In genomic region chr7:110123844-110124555, GRCm38 (mm10) we compare ENCODE assay signal across 8 mouse cellular contexts. TPM values are rescaled to one million over a fixed set of nuclear protein-coding genes. Genes with fewer than 3 reads are reported as not detected.
A peak's percentile ranks its signal among the peaks of the same experiment; 100 is the strongest.
DNase-seq lines count a peak whose midpoint lies in the region; ATAC-seq and TF ChIP-seq lines count a peak whose summit lies in the region.

No protein-coding gene starts in this region.

- no peak for DNase-seq in layer of hippocampus, adult 2 months (ENCODE audit: low spot score in 2 of 2)
- no peak for DNase-seq in layer of hippocampus, postnatal 36 days
- DNase-seq in embryonic facial prominence, embryonic 14.5 days (ENCODE audit: low spot score), result peak; percentile 18
- DNase-seq in embryo, embryonic 10.5 days (ENCODE audit: low spot score), result no peak
- no peak for DNase-seq in layer of hippocampus, postnatal 10 days (ENCODE audit: low spot score in 2 of 2)

- peak overlapping the region; percentile 79 for H3K9ac ChIP-seq in embryonic facial prominence, embryonic 14.5 days (ENCODE audit: low read depth, low read length)
- H3K9ac ChIP-seq in hindbrain, embryonic 13.5 days, result no peak overlapping the region
- H3K9ac ChIP-seq in liver, embryonic 15.5 days, result peak overlapping the region; percentile 89
- no peak overlapping the region for H3K9ac ChIP-seq in neural tube, embryonic 15.5 days (replicated peaks)

- peak overlapping the region; percentile 88 for H3K4me3 ChIP-seq in layer of hippocampus, adult 2 months
- H3K4me3 ChIP-seq in embryonic facial prominence, embryonic 14.5 days (ENCODE audit: low read depth, low read length), result peak overlapping the region; percentile 95
- H3K4me3 ChIP-seq in hindbrain, embryonic 13.5 days, result peak overlapping the region; percentile 89
- peak overlapping the region; percentile 99 for H3K4me3 ChIP-seq in liver, embryonic 15.5 days (replicated peaks)
- H3K4me3 ChIP-seq in neural tube, embryonic 15.5 days (replicated peaks), result peak overlapping the region; percentile 91

- H3K27me3 ChIP-seq in embryonic facial prominence, embryonic 14.5 days (replicated peaks; ENCODE audit: control insufficient read depth, insufficient read depth, low read length), result no peaks in the 10 kb centered on the region
- H3K27me3 ChIP-seq in hindbrain, embryonic 13.5 days, result no peaks in the 10 kb centered on the region
- H3K27me3 ChIP-seq in liver, embryonic 15.5 days, result no peaks in the 10 kb centered on the region
- no peaks in the 10 kb centered on the region for H3K27me3 ChIP-seq in neural tube, embryonic 15.5 days (replicated peaks)

- H3K36me3 ChIP-seq in embryonic facial prominence, embryonic 14.5 days (ENCODE audit: control insufficient read depth, insufficient read depth, low read length), result peaks cover 25% of the 10 kb centered on the region
- no peaks in the 10 kb centered on the region for H3K36me3 ChIP-seq in hindbrain, embryonic 13.5 days
- peaks cover 27% of the 10 kb centered on the region for H3K36me3 ChIP-seq in liver, embryonic 15.5 days (replicated peaks)
- no peaks in the 10 kb centered on the region for H3K36me3 ChIP-seq in neural tube, embryonic 15.5 days

- H3K4me2 ChIP-seq in embryonic facial prominence, embryonic 14.5 days (ENCODE audit: low read depth, low read length), result peak overlapping the region; percentile 86
- peak overlapping the region; percentile 73 for H3K4me2 ChIP-seq in hindbrain, embryonic 13.5 days
- H3K4me2 ChIP-seq in liver, embryonic 15.5 days, result peak overlapping the region; percentile 85
- H3K4me2 ChIP-seq in neural tube, embryonic 15.5 days, result peak overlapping the region; percentile 92

- no peak for ATAC-seq in embryonic facial prominence, embryonic 14.5 days (ENCODE audit: low read depth)
- ATAC-seq in hindbrain, embryonic 13.5 days (ENCODE audit: low FRiP score), result no peak
- no peak for ATAC-seq in liver, embryonic 15.5 days (ENCODE audit: insufficient read depth)
- ATAC-seq in neural tube, embryonic 15.5 days (ENCODE audit: low FRiP score), result no peak

- 47% methylated on average over 12 of the region's 12 CpGs for WGBS in embryonic facial prominence, embryonic 14.5 days
- 51% methylated on average over 12 of the region's 12 CpGs for WGBS in hindbrain, embryonic 13.5 days
- WGBS in liver, embryonic 15.5 days (ENCODE audit: insufficient replicate concordance), result 23% methylated on average over 12 of the region's 12 CpGs
- 56% methylated on average over 12 of the region's 12 CpGs for WGBS in neural tube, embryonic 15.5 days

- no peak for TF ChIP-seq CTCF in layer of hippocampus, adult 2 months (conservative IDR thresholded peaks at IDR 0.05)

- H3K4me1 ChIP-seq in embryonic facial prominence, embryonic 14.5 days (ENCODE audit: control insufficient read depth, insufficient read depth, low read length), result peaks cover 13% of the 10 kb centered on the region; the same call in 1 of the 2 replicates
- H3K4me1 ChIP-seq in hindbrain, embryonic 13.5 days (replicated peaks), result peaks cover 12% of the 10 kb centered on the region
- H3K4me1 ChIP-seq in liver, embryonic 15.5 days (replicated peaks), result peaks cover 28% of the 10 kb centered on the region
- peaks cover 12% of the 10 kb centered on the region for H3K4me1 ChIP-seq in neural tube, embryonic 15.5 days

- peak overlapping the region; percentile 92; the same call in 1 of the 2 replicates for H3K27ac ChIP-seq in layer of hippocampus, adult 2 months
- 0 out of 2 replicates have a peak overlapping the region, but pooled peaks have one; percentile 93 for H3K27ac ChIP-seq in embryonic facial prominence, embryonic 14.5 days (replicated peaks; ENCODE audit: low read depth, low read length)
- H3K27ac ChIP-seq in hindbrain, embryonic 13.5 days, result no peak overlapping the region
- peak overlapping the region; percentile 93 for H3K27ac ChIP-seq in liver, embryonic 15.5 days (replicated peaks)
- H3K27ac ChIP-seq in neural tube, embryonic 15.5 days (replicated peaks), result no peak overlapping the region

- no peaks in the 10 kb centered on the region for H3K9me3 ChIP-seq in embryonic facial prominence, embryonic 14.5 days (ENCODE audit: control insufficient read depth, low read length)
- no peaks in the 10 kb centered on the region for H3K9me3 ChIP-seq in hindbrain, embryonic 13.5 days
- H3K9me3 ChIP-seq in liver, embryonic 15.5 days (replicated peaks), result no peaks in the 10 kb centered on the region
- no peaks in the 10 kb centered on the region for H3K9me3 ChIP-seq in neural tube, embryonic 15.5 days (replicated peaks)

RNA-seq across cellular contexts. Expression of gene Wee1, which starts 2.2 kb away (rescaled TPM):
- total RNA-seq in layer of hippocampus, adult 2 months (2021), result 10 to 100 TPM; 20.3 to 21.2 TPM
- 10 to 100 TPM; 19.7 to 22.6 TPM for total RNA-seq in layer of hippocampus, postnatal 36 days (2021)
- polyA plus RNA-seq in embryonic facial prominence, embryonic 14.5 days (2014; fragmentation: Nextera tagmentation; extraction: Ambion mirVana), result 23.6 TPM in 2 replicates
- 5.2 TPM in 2 replicates for polyA plus RNA-seq in hindbrain, embryonic 13.5 days (2015; fragmentation: Nextera tagmentation; extraction: Ambion mirVana)
- polyA plus RNA-seq in liver, embryonic 15.5 days (2015; fragmentation: Nextera tagmentation; extraction: Ambion mirVana), result 9.0 and 9.1 TPM in 2 replicates
- polyA plus RNA-seq in neural tube, embryonic 15.5 days (2015; fragmentation: Nextera tagmentation; extraction: Ambion mirVana), result 5.4 and 8.6 TPM in 2 replicates
- 1 to 10 TPM; 8.4 to 8.5 TPM for total RNA-seq in layer of hippocampus, postnatal 10 days (2021)

Comparison
In these comparisons a context has a peak if more than half of its experiments do, and no peak if none do; other contexts are left out.
1. H3K27ac ChIP-seq: peak in layer of hippocampus, adult 2 months (single experiment), embryonic facial prominence, embryonic 14.5 days (single experiment) and liver, embryonic 15.5 days (single experiment); none in hindbrain, embryonic 13.5 days (single experiment) and neural tube, embryonic 15.5 days (single experiment).
2. H3K9ac ChIP-seq: peak in embryonic facial prominence, embryonic 14.5 days (single experiment) and liver, embryonic 15.5 days (single experiment); none in hindbrain, embryonic 13.5 days (single experiment) and neural tube, embryonic 15.5 days (single experiment).
3. Peak in every context shown above with its lines, with median percentiles within 50 percentile points of each other: H3K4me3 ChIP-seq and H3K4me2 ChIP-seq.